ENCODE assay signal across 8 mouse cellular contexts in the genomic region with DNA sequence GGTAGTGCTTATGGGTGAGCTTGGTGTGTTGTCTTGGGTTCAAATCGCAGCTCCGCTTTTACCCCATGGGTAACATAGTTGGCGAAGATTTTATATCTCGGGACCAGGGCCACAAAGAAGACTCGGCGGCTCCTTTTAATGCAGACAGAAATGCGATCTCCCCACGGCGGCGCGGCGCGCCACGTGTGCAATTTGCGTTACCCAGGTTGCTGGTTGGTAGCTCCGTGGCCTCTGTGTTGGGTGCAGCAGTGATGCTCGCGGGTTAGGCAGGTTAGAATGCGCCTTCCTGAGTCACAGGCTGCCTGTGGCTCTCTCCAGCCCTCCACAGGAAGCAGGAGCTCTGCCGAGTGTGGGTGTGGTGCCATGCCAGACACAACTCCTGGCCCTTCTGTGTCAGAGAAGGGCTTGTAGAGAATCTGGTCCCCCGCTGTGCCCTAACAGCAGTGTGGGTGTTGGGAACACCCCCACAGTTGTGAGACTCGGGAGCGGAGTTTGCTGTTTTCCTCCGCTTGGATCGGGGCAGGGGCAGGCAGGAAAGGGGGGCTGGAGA. TPM values are rescaled to one million over a fixed set of nuclear protein-coding genes. Genes with fewer than 3 reads are reported as not detected.
DNase-seq lines count a peak whose midpoint lies in the region; ATAC-seq and TF ChIP-seq lines count a peak whose summit lies in the region.
"Had no signal": no experiment of that assay in that cellular context is flagged by ENCODE, and none has a peak within 500 bp of the region (broad histone marks: within the 10 kb centered on the region; RNA-seq: fewer than 3 reads in every experiment).

No protein-coding gene starts in this region.

- H3K4me2 ChIP-seq in lung, embryonic 16.5 days (ENCODE audit: low read depth, low read length), result peak overlapping the region; percentile 54
- H3K4me2 ChIP-seq in forebrain, embryonic 14.5 days (ENCODE audit: low read length), result peak overlapping the region; percentile 56
- peak overlapping the region; percentile 50 for H3K4me2 ChIP-seq in lung, postnatal 0 days (replicated peaks; ENCODE audit: low read depth, low read length)
- H3K4me2 ChIP-seq in stomach, postnatal 0 days (replicated peaks; ENCODE audit: low read depth), result peak overlapping the region; percentile 49

- TF ChIP-seq EP300 in lung, postnatal 0 days (IDR thresholded peaks at IDR 0.05), result no peak
- TF ChIP-seq EP300 in stomach, postnatal 0 days (optimal IDR thresholded peaks at IDR 0.05), result no peak

- 8% methylated on average over 25 of the region's 25 CpGs for WGBS in lung, embryonic 16.5 days
- 7% methylated on average over 25 of the region's 25 CpGs for WGBS in forebrain, embryonic 14.5 days
- 13% methylated on average over 25 of the region's 25 CpGs for WGBS in lung, postnatal 0 days
- 15% methylated on average over 25 of the region's 25 CpGs for WGBS in stomach, postnatal 0 days

- peaks cover 15% of the 10 kb centered on the region for H3K4me1 ChIP-seq in lung, embryonic 16.5 days (replicated peaks; ENCODE audit: control insufficient read depth, insufficient read depth, low read length)
- H3K4me1 ChIP-seq in forebrain, embryonic 14.5 days (ENCODE audit: control insufficient read depth, insufficient read depth, low read length), result peaks cover 11% of the 10 kb centered on the region
- no peaks in the 10 kb centered on the region for H3K4me1 ChIP-seq in lung, postnatal 0 days (ENCODE audit: insufficient read depth, low read depth, low read length)
- H3K4me1 ChIP-seq in stomach, postnatal 0 days (replicated peaks; ENCODE audit: control insufficient read depth, insufficient read depth), result peaks cover 3% of the 10 kb centered on the region; the same call in 1 of the 2 replicates

- peaks cover 7% of the 10 kb centered on the region for H3K9me3 ChIP-seq in lung, embryonic 16.5 days (ENCODE audit: control insufficient read depth, low read length)
- H3K9me3 ChIP-seq in forebrain, embryonic 14.5 days (replicated peaks; ENCODE audit: control insufficient read depth, low read length), result no peaks in the 10 kb centered on the region
- no peaks in the 10 kb centered on the region for H3K9me3 ChIP-seq in lung, postnatal 0 days (ENCODE audit: low read length)
- H3K9me3 ChIP-seq in stomach, postnatal 0 days (ENCODE audit: control insufficient read depth, low read length), result no peaks in the 10 kb centered on the region; the same call in 1 of the 2 replicates

- 0 out of 2 replicates have a peak, but pooled peaks have one; percentile 26 for ATAC-seq in lung, embryonic 16.5 days (ENCODE audit: low read depth)
- ATAC-seq in forebrain, embryonic 14.5 days, result no peak
- ATAC-seq in lung, postnatal 0 days, result peak; percentile 50
- ATAC-seq in stomach, postnatal 0 days (ENCODE audit: low FRiP score, low TSS enrichment), result no peak

- peaks cover 20% of the 10 kb centered on the region for H3K27me3 ChIP-seq in lung, embryonic 16.5 days (ENCODE audit: control insufficient read depth, insufficient read depth, low read depth, low read length)
- peaks cover 25% of the 10 kb centered on the region for H3K27me3 ChIP-seq in forebrain, embryonic 14.5 days (replicated peaks; ENCODE audit: control insufficient read depth, insufficient read depth, low read length)
- H3K27me3 ChIP-seq in lung, postnatal 0 days (replicated peaks; ENCODE audit: insufficient read depth, low read length), result peaks cover 17% of the 10 kb centered on the region; the same call in 1 of the 2 replicates
- H3K27me3 ChIP-seq in stomach, postnatal 0 days (ENCODE audit: control insufficient read depth, insufficient read depth, low read length), result no peaks in the 10 kb centered on the region

- 0 out of 2 replicates have a peak, but pooled peaks have one; percentile 6 for TF ChIP-seq CTCF in lung, postnatal 0 days (IDR thresholded peaks at IDR 0.05)
- no peak; the same call in 1 of the 2 replicates for TF ChIP-seq CTCF in stomach, postnatal 0 days (IDR thresholded peaks at IDR 0.05; ENCODE audit: low read depth)

- intact Hi-C loops in gastrocnemius, postnatal 36 days (cut with DNase I), result no loop called here

- H3K4me3 ChIP-seq in lung, embryonic 16.5 days (ENCODE audit: low read length), result peak overlapping the region; percentile 26
- H3K4me3 ChIP-seq in forebrain, embryonic 14.5 days (ENCODE audit: low read depth, low read length), result peak overlapping the region; percentile 19
- H3K4me3 ChIP-seq in lung, postnatal 0 days (ENCODE audit: low read depth, low read length), result peak overlapping the region; percentile 33
- H3K4me3 ChIP-seq in stomach, postnatal 0 days (ENCODE audit: low read depth, low read length), result peak overlapping the region; percentile 38

- no peak for DNase-seq in lung, postnatal 25 days (ENCODE audit: low spot score)
- peak; percentile 29 for DNase-seq in forebrain, embryonic 14.5 days (ENCODE audit: low spot score)
- peak; percentile 44 for DNase-seq in lung, postnatal 0 days (ENCODE audit: low spot score)
- DNase-seq in stomach, postnatal 0 days (ENCODE audit: low spot score), result no peak
- DNase-seq in retina, embryonic 14.5 days (ENCODE audit: low spot score), result no peak
- no peak for DNase-seq in gastrocnemius, postnatal 36 days
- DNase-seq: kidney, postnatal 25 days had no signal

- no peak overlapping the region for H3K27ac ChIP-seq in lung, embryonic 16.5 days (ENCODE audit: low read length)
- no peak overlapping the region for H3K27ac ChIP-seq in forebrain, embryonic 14.5 days (ENCODE audit: low read depth, low read length)
- H3K27ac ChIP-seq in lung, postnatal 0 days (ENCODE audit: low read length), result no peak overlapping the region
- H3K27ac ChIP-seq in stomach, postnatal 0 days (replicated peaks), result peak overlapping the region; percentile 61

- 0 out of 2 replicates have a peak overlapping the region, but pooled peaks have one; percentile 21 for H3K9ac ChIP-seq in lung, embryonic 16.5 days (ENCODE audit: low read length)
- peak overlapping the region; percentile 5; the same call in 1 of the 2 replicates for H3K9ac ChIP-seq in forebrain, embryonic 14.5 days (ENCODE audit: low read length)
- H3K9ac ChIP-seq in lung, postnatal 0 days (replicated peaks; ENCODE audit: low read depth), result peak overlapping the region; percentile 39; the same call in 1 of the 2 replicates
- H3K9ac ChIP-seq in stomach, postnatal 0 days (ENCODE audit: low read length), result peak overlapping the region; percentile 50

- no peaks in the 10 kb centered on the region for H3K36me3 ChIP-seq in lung, embryonic 16.5 days (ENCODE audit: control insufficient read depth, insufficient read depth, low read length)
- H3K36me3 ChIP-seq in forebrain, embryonic 14.5 days (ENCODE audit: control insufficient read depth, insufficient read depth, low read length), result no peaks in the 10 kb centered on the region
- H3K36me3 ChIP-seq in lung, postnatal 0 days (ENCODE audit: insufficient read depth, low read length), result no peaks in the 10 kb centered on the region
- H3K36me3 ChIP-seq in stomach, postnatal 0 days (ENCODE audit: control insufficient read depth, insufficient read depth, low read length), result no peaks in the 10 kb centered on the region

RNA-seq across cellular contexts. Expression of gene Bdkrb2, which starts 0.8 kb away (rescaled TPM):
- 1.3 and 1.6 TPM in 2 replicates for polyA plus RNA-seq in lung, embryonic 16.5 days (2015; fragmentation: Nextera tagmentation; extraction: Ambion mirVana)
- polyA plus RNA-seq in forebrain, embryonic 14.5 days (2014; fragmentation: Nextera tagmentation; extraction: Ambion mirVana), result 0.23 TPM in 2 replicates
- polyA plus RNA-seq in lung, postnatal 0 days (2015; fragmentation: Nextera tagmentation; extraction: Ambion mirVana), result 2.1 and 2.5 TPM in 2 replicates
- polyA plus RNA-seq in stomach, postnatal 0 days (2015; fragmentation: Nextera tagmentation; extraction: Ambion mirVana), result 4.0 and 4.1 TPM in 2 replicates
- under 1 TPM; 0.52 to 0.66 TPM for total RNA-seq in gastrocnemius, postnatal 36 days (2021)

RNA-seq across cellular contexts. Expression of gene Bdkrb1, which starts 39.1 kb away (rescaled TPM):
- not detected in 2 replicates for polyA plus RNA-seq in lung, embryonic 16.5 days (2015; fragmentation: Nextera tagmentation; extraction: Ambion mirVana)
- not detected in 2 replicates for polyA plus RNA-seq in forebrain, embryonic 14.5 days (2014; fragmentation: Nextera tagmentation; extraction: Ambion mirVana)
- 0.26 and 0.37 TPM in 2 replicates for polyA plus RNA-seq in lung, postnatal 0 days (2015; fragmentation: Nextera tagmentation; extraction: Ambion mirVana)
- 1.8 and 2.3 TPM in 2 replicates for polyA plus RNA-seq in stomach, postnatal 0 days (2015; fragmentation: Nextera tagmentation; extraction: Ambion mirVana)
- total RNA-seq in gastrocnemius, postnatal 36 days (2021), result under 1 TPM in 1 of 2 experiments, not detected in 1; 0.20 TPM

Comparison
In these comparisons a context has a peak if more than half of its experiments do, and no peak if none do; other contexts are left out.
1. DNase-seq: peak in forebrain, embryonic 14.5 days (single experiment) and lung, postnatal 0 days (single experiment); none in lung, postnatal 25 days (single experiment), stomach, postnatal 0 days (single experiment), retina, embryonic 14.5 days (single experiment) and gastrocnemius, postnatal 36 days (0 of 2).
2. ATAC-seq: peak in lung, embryonic 16.5 days (single experiment) and lung, postnatal 0 days (single experiment); none in forebrain, embryonic 14.5 days (single experiment) and stomach, postnatal 0 days (single experiment).
3. Peak in every context shown above with its lines, with median percentiles within 50 percentile points of each other: H3K4me2 ChIP-seq, H3K4me3 ChIP-seq and H3K9ac ChIP-seq.